Mouse (Mus musculus): ENCODE measurements around the gene Drc7. TPM values are rescaled to one million over a fixed set of nuclear protein-coding genes. Genes with fewer than 3 reads are reported as not detected.
A peak's percentile ranks its signal among the peaks of the same experiment; 100 is the strongest.

Drc7 gene
- polyA plus RNA-seq, 2 experiments = 0.15 to 0.21 TPM

DNA sequence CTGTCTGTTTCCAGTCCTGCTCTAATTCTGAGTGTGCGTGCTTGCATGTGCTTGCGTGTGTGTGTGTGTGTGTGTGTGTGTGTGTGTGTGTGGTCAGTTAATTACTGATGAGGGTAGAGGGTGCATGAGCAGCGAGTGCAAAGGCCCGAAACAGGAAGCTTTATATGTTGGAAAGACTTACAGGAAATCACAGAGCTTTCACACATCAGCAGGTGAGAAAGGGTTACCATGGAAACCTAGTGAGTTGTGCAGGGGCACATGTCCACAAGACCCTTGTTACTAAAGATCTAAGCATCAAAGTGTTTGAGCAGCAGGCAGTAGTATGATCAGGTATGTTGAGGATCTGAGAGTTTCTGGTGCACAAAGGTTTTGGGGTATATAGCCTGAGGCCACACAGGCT is 29.4 kb downstream of the Drc7 start:
- Histone ChIP-seq H3K4me2 (ENCODE audit: low read depth) (no peak overlapping the region), H3K9me3 (ENCODE audit: control insufficient read depth, low read length) (no peaks in the 10 kb centered on the region), H3K9ac (replicated peaks) (no peak overlapping the region), H3K27me3 (ENCODE audit: control insufficient read depth, insufficient read depth, low read length) (no peaks in the 10 kb centered on the region), H3K36me3 (replicated peaks; ENCODE audit: control insufficient read depth, insufficient read depth, low read depth) (no peaks in the 10 kb centered on the region; the same call in 1 of the 2 replicates), H3K4me3 (ENCODE audit: insufficient read depth in 1 of 2, low read depth in 2 of 2, low read length in 2 of 2) (no peak overlapping the region), H3K4me1 (replicated peaks; ENCODE audit: control insufficient read depth in 2 of 2, insufficient read depth in 2 of 2, low read length in 1 of 2) (peaks cover 18 to 26% of the 10 kb centered on the region in 2 experiments), H3K27ac (no peak overlapping the region)
- ATAC-seq (ENCODE audit: insufficient read depth) (no peak), DNase-seq (ENCODE audit: low read depth in 3 of 3, low spot score in 3 of 3) (no peak)
- TF ChIP-seq CTCF (IDR thresholded peaks at IDR 0.05; ENCODE audit: low read depth) (no peak), EP300 (IDR thresholded peaks at IDR 0.05; ENCODE audit: low read depth) (no peak)
- WGBS (ENCODE audit: insufficient replicate concordance) = 76% methylated on average over 4 of the region's 4 CpGs

DNA sequence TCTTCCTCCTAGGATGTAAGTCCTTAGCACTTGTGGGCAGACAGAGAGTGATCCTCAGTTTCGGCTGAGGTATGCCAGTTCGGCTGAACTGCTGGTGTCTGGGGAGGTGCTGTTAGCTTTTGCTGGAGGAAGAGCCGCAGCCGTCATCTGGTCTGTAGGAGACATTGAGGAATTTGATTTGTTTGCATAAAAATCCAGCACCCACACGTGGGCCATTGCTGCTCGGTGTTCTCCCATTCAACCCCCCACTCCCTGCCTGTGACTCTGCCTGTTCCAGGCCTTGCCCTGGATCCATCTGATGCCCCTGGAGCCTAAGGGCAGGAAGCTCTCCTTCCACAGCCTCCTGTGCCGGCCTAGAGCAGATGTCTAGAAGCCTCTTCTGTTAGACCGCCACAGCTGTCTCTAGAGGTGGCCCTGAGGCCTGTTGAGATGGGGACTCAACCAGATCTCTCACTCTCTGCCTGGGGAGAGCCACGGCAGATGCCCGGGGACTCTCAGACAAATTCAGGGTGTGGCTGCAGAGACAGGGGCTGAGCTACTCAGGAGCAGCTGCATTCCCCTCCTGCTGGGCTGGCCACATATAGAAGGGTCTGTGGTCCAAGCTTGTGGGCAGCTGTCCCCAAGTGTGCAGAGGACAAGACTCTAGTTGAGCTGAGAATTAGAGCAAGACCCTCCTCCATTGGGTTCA is 30.0 kb downstream of the Drc7 start:
- Histone ChIP-seq H3K36me3 (replicated peaks; ENCODE audit: control insufficient read depth, insufficient read depth, low read depth) (no peaks in the 10 kb centered on the region; the same call in 1 of the 2 replicates), H3K27ac (no peak overlapping the region), H3K27me3 (ENCODE audit: control insufficient read depth, insufficient read depth, low read length) (no peaks in the 10 kb centered on the region), H3K4me2 (ENCODE audit: low read depth) (peak overlapping the region; percentile 17), H3K4me1 (replicated peaks; ENCODE audit: control insufficient read depth in 2 of 2, insufficient read depth in 2 of 2, low read length in 1 of 2) (peaks cover 13 to 21% of the 10 kb centered on the region in 2 experiments), H3K9me3 (ENCODE audit: control insufficient read depth, low read length) (no peaks in the 10 kb centered on the region), H3K4me3 (ENCODE audit: insufficient read depth in 1 of 2, low read depth in 2 of 2, low read length in 2 of 2) (no peak overlapping the region), H3K9ac (replicated peaks) (peak overlapping the region; percentile 46; the same call in 1 of the 2 replicates)
- WGBS (ENCODE audit: insufficient replicate concordance) = 64% methylated on average over 10 of the region's 10 CpGs
- TF ChIP-seq CTCF (IDR thresholded peaks at IDR 0.05; ENCODE audit: low read depth) (no peak), EP300 (IDR thresholded peaks at IDR 0.05; ENCODE audit: low read depth) (no peak)
- DNase-seq (ENCODE audit: low read depth in 3 of 3, low spot score in 3 of 3) (no peak), ATAC-seq (ENCODE audit: insufficient read depth) (no peak)

DNA sequence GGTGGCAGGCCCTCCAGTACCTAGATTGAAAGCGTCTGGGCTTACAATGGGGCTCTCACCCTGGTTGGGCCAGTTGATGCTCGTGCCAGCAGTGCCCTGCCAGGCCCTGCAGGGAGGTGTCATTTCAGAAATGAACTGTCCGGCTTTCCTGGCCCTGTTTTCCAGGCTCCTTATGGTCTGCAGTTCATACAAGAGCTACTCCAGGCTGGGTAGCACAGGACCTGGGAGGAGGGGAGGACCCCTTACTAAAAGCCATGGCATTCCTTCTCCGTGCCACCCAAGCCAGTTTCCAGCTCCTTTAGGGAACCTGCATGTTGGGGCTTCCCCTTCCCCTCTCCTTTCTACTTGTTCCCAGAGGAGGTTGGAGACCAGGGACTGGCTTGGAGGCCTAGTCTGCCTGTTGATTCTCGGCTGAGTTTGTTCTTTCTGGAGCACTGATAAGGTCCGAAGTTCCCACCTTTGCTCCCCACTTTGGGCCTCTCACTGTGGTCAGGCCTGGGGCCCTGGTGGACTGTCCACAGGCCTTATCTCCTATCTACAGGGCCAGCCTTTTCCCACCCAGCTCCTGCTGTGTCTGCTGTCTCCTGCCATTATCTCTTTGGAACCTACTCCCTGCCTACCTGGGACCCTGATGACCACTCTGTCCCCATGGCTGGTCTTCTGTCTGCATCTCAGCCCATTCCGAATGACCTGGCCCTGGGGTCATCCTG is 30.7 kb downstream of the Drc7 start:
- Histone ChIP-seq H3K9me3 (ENCODE audit: control insufficient read depth, low read length) (no peaks in the 10 kb centered on the region), H3K4me1 (replicated peaks; ENCODE audit: control insufficient read depth in 2 of 2, insufficient read depth in 2 of 2, low read length in 1 of 2) (peaks cover 12 to 18% of the 10 kb centered on the region in 2 experiments), H3K9ac (replicated peaks) (peak overlapping the region; percentile 46), H3K36me3 (replicated peaks; ENCODE audit: control insufficient read depth, insufficient read depth, low read depth) (no peaks in the 10 kb centered on the region; the same call in 1 of the 2 replicates), H3K4me3 (ENCODE audit: insufficient read depth in 1 of 2, low read depth in 2 of 2, low read length in 2 of 2) (no peak overlapping the region), H3K4me2 (ENCODE audit: low read depth) (peak overlapping the region; percentile 17), H3K27ac (no peak overlapping the region; the same call in 1 of the 2 replicates), H3K27me3 (ENCODE audit: control insufficient read depth, insufficient read depth, low read length) (no peaks in the 10 kb centered on the region)
- DNase-seq (ENCODE audit: low read depth in 3 of 3, low spot score in 3 of 3) (peak in 1 of 3 experiments; percentile 10), ATAC-seq (ENCODE audit: insufficient read depth) (no peak)
- TF ChIP-seq CTCF (IDR thresholded peaks at IDR 0.05; ENCODE audit: low read depth) (no peak), EP300 (IDR thresholded peaks at IDR 0.05; ENCODE audit: low read depth) (no peak)
- 54% methylated on average over 7 of the region's 7 CpGs for WGBS (ENCODE audit: insufficient replicate concordance)

DNA sequence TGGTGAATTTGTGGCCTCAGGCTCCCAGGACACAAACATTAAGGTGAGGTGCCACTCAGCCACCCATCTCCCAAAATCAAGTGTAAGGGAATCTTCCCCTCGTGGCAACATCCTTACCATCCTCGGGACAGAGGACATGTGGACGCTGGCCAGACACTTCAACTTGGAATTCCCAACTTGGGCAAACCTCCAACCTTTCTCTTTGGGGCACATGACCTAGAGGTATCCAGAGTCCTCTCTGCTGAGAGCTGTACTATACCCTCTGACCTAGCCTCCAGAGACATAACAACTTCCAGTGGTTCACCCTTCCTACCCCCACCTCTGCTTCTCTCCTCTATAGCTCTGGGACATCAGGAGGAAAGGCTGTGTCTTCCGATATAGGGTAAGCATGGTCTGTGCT is 38.7 kb downstream of the Drc7 start:
- DNase-seq (ENCODE audit: low read depth in 3 of 3, low spot score in 3 of 3) = no peak
- no peaks in the 10 kb centered on the region for H3K4me1 ChIP-seq (replicated peaks; ENCODE audit: control insufficient read depth in 2 of 2, insufficient read depth in 2 of 2, low read length in 1 of 2)

DNA sequence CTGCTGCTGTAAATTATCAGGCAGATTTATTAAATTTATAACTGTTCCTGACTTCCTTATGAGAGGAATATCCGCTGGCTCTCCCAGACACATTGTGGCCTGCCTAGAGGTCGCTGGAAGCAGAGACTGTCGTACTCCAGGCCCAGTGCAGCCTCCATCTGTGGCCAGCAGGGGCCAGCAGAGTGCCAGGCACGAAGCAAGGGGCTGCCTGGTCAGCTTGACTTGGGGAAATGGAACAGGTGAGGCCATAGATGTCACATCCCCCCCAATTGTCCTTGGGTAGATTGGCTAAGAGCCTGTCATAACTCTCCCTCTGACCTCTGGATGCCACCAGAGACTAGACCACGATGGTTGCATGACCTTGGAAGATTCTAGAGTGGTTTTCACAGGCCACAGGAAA is 44.1 kb downstream of the Drc7 start:
- Histone ChIP-seq H3K4me2 (ENCODE audit: low read depth) (no peak overlapping the region), H3K36me3 (replicated peaks; ENCODE audit: control insufficient read depth, insufficient read depth, low read depth) (peaks cover 7% of the 10 kb centered on the region), H3K4me3 (ENCODE audit: insufficient read depth in 1 of 2, low read depth in 2 of 2, low read length in 2 of 2) (no peak overlapping the region), H3K9ac (replicated peaks) (no peak overlapping the region), H3K27me3 (ENCODE audit: control insufficient read depth, insufficient read depth, low read length) (no peaks in the 10 kb centered on the region), H3K9me3 (ENCODE audit: control insufficient read depth, low read length) (no peaks in the 10 kb centered on the region), H3K27ac (no peak overlapping the region), H3K4me1 (replicated peaks; ENCODE audit: control insufficient read depth in 2 of 2, insufficient read depth in 2 of 2, low read length in 1 of 2) (no peaks in the 10 kb centered on the region)
- ATAC-seq (ENCODE audit: insufficient read depth) (0 out of 2 replicates have a peak, but pooled peaks have one; percentile 30), DNase-seq (ENCODE audit: low read depth in 3 of 3, low spot score in 3 of 3) (no peak)
- TF ChIP-seq EP300 (IDR thresholded peaks at IDR 0.05; ENCODE audit: low read depth) = no peak
- TF ChIP-seq CTCF (IDR thresholded peaks at IDR 0.05; ENCODE audit: low read depth) = peak; percentile 95
- WGBS (ENCODE audit: insufficient replicate concordance) = 33% methylated on average over 5 of the region's 5 CpGs

More for the DNA sequence above, 38.7 kb downstream of the Drc7 start:
- no peak for ATAC-seq (ENCODE audit: insufficient read depth)
- no peak overlapping the region for H3K9ac ChIP-seq (replicated peaks)
- no peaks in the 10 kb centered on the region for H3K9me3 ChIP-seq (ENCODE audit: control insufficient read depth, low read length)
- TF ChIP-seq EP300 (IDR thresholded peaks at IDR 0.05; ENCODE audit: low read depth) (no peak), CTCF (IDR thresholded peaks at IDR 0.05; ENCODE audit: low read depth) (no peak)
- no peak overlapping the region for H3K4me2 ChIP-seq (ENCODE audit: low read depth)
- no peaks in the 10 kb centered on the region for H3K27me3 ChIP-seq (ENCODE audit: control insufficient read depth, insufficient read depth, low read length)
- H3K36me3 ChIP-seq (replicated peaks; ENCODE audit: control insufficient read depth, insufficient read depth, low read depth) = peaks cover 5% of the 10 kb centered on the region
- 73% methylated on average over 4 of the region's 4 CpGs for WGBS (ENCODE audit: insufficient replicate concordance)
- no peak overlapping the region for H3K4me3 ChIP-seq (ENCODE audit: insufficient read depth in 1 of 2, low read depth in 2 of 2, low read length in 2 of 2)
- no peak overlapping the region for H3K27ac ChIP-seq

Data from liver, embryonic 14.5 days (tissue).